Mouse (Mus musculus): ENCODE measurements around the gene Dcakd. TPM values are rescaled to one million over a fixed set of nuclear protein-coding genes. Genes with fewer than 3 reads are reported as not detected.

Gene Dcakd
- polyA plus RNA-seq, 1 experiment = 24.7 TPM

GRCm38 (mm10) chr11:103000111-103000510, 28.0 kb downstream of the Dcakd start:
- Histone ChIP-seq H3K4me1 (ENCODE audit: control insufficient read depth, insufficient read depth, insufficient read length) (no peaks in the 10 kb centered on the region), H3K36me3 (ENCODE audit: control insufficient read depth, insufficient read depth, low read length) (peaks cover 18% of the 10 kb centered on the region), H3K4me3 (ENCODE audit: extremely low read depth, insufficient read depth, insufficient read length) (no peak overlapping the region), H3K27me3 (ENCODE audit: control insufficient read depth, insufficient read depth, low read length) (no peaks in the 10 kb centered on the region), H3K27ac (ENCODE audit: insufficient read depth, low read length) (no peak overlapping the region)
- no peak for TF ChIP-seq POLR2A (IDR thresholded peaks at IDR 0.05; ENCODE audit: low read depth, low read length)
- no peak for TF ChIP-seq CTCF (IDR thresholded peaks at IDR 0.05; ENCODE audit: extremely low read depth, insufficient read depth, insufficient read length, insufficient replicate concordance)
- WGBS = 95% methylated on average over 16 of the region's 16 CpGs
- DNase-seq (ENCODE audit: low read depth in 1 of 2, low spot score in 2 of 2) = no peak

- no peaks in the 10 kb centered on the region for H3K27me3 ChIP-seq (ENCODE audit: control insufficient read depth, insufficient read depth, low read length)
- no peak overlapping the region for H3K27ac ChIP-seq (ENCODE audit: insufficient read depth, low read length)
- no peak for TF ChIP-seq CTCF (IDR thresholded peaks at IDR 0.05; ENCODE audit: extremely low read depth, insufficient read depth, insufficient read length, insufficient replicate concordance)
- TF ChIP-seq POLR2A (IDR thresholded peaks at IDR 0.05; ENCODE audit: low read depth, low read length) = no peak
- no peaks in the 10 kb centered on the region for H3K4me1 ChIP-seq (ENCODE audit: control insufficient read depth, insufficient read depth, insufficient read length)
- WGBS = 92% methylated on average over 14 of the region's 14 CpGs
- no peak overlapping the region for H3K4me3 ChIP-seq (ENCODE audit: extremely low read depth, insufficient read depth, insufficient read length)
- no peak for DNase-seq (ENCODE audit: low read depth in 1 of 2, low spot score in 2 of 2)
- H3K36me3 ChIP-seq (ENCODE audit: control insufficient read depth, insufficient read depth, low read length) = peaks cover 21% of the 10 kb centered on the region
These were observed 28.7 kb downstream of the Dcakd start for GRCm38 (mm10) chr11:102999317-102999970.

- no peak for DNase-seq (ENCODE audit: low read depth in 1 of 2, low spot score in 2 of 2)
- TF ChIP-seq CTCF (IDR thresholded peaks at IDR 0.05; ENCODE audit: extremely low read depth, insufficient read depth, insufficient read length, insufficient replicate concordance) (no peak), POLR2A (IDR thresholded peaks at IDR 0.05; ENCODE audit: low read depth, low read length) (no peak)
- Histone ChIP-seq H3K27ac (ENCODE audit: insufficient read depth, low read length) (no peak overlapping the region), H3K4me1 (ENCODE audit: control insufficient read depth, insufficient read depth, insufficient read length) (no peaks in the 10 kb centered on the region), H3K36me3 (ENCODE audit: control insufficient read depth, insufficient read depth, low read length) (peaks cover 25% of the 10 kb centered on the region), H3K4me3 (ENCODE audit: extremely low read depth, insufficient read depth, insufficient read length) (no peak overlapping the region), H3K27me3 (ENCODE audit: control insufficient read depth, insufficient read depth, low read length) (no peaks in the 10 kb centered on the region)
- 59% methylated on average over 14 of the region's 14 CpGs for WGBS
These were observed 29.4 kb downstream of the Dcakd start for GRCm38 (mm10) chr11:102998577-102999316.

- 75% methylated on average over 7 of the region's 7 CpGs for WGBS
These were observed 29.9 kb downstream of the Dcakd start for GRCm38 (mm10) chr11:102998254-102998576.

GRCm38 (mm10) chr11:102996991-102997770, 31.0 kb downstream of the Dcakd start:
- Histone ChIP-seq H3K27ac (ENCODE audit: insufficient read depth, low read length) (no peak overlapping the region), H3K27me3 (ENCODE audit: control insufficient read depth, insufficient read depth, low read length) (no peaks in the 10 kb centered on the region), H3K36me3 (ENCODE audit: control insufficient read depth, insufficient read depth, low read length) (peaks cover 25% of the 10 kb centered on the region), H3K4me1 (ENCODE audit: control insufficient read depth, insufficient read depth, insufficient read length) (no peaks in the 10 kb centered on the region), H3K4me3 (ENCODE audit: extremely low read depth, insufficient read depth, insufficient read length) (no peak overlapping the region)
- WGBS = 94% methylated on average over 12 of the region's 12 CpGs
- DNase-seq (ENCODE audit: low read depth in 1 of 2, low spot score in 2 of 2) = no peak
- TF ChIP-seq POLR2A (IDR thresholded peaks at IDR 0.05; ENCODE audit: low read depth, low read length) = no peak
- TF ChIP-seq CTCF (IDR thresholded peaks at IDR 0.05; ENCODE audit: extremely low read depth, insufficient read depth, insufficient read length, insufficient replicate concordance) = no peak

More at GRCm38 (mm10) chr11:102998254-102998576, 29.9 kb downstream of the Dcakd start:
- H3K4me3 ChIP-seq (ENCODE audit: extremely low read depth, insufficient read depth, insufficient read length) = no peak overlapping the region
- H3K27me3 ChIP-seq (ENCODE audit: control insufficient read depth, insufficient read depth, low read length) = no peaks in the 10 kb centered on the region
- no peak for DNase-seq (ENCODE audit: low read depth in 1 of 2, low spot score in 2 of 2)
- no peak overlapping the region for H3K27ac ChIP-seq (ENCODE audit: insufficient read depth, low read length)
- no peaks in the 10 kb centered on the region for H3K4me1 ChIP-seq (ENCODE audit: control insufficient read depth, insufficient read depth, insufficient read length)
- no peak for TF ChIP-seq POLR2A (IDR thresholded peaks at IDR 0.05; ENCODE audit: low read depth, low read length)
- no peak for TF ChIP-seq CTCF (IDR thresholded peaks at IDR 0.05; ENCODE audit: extremely low read depth, insufficient read depth, insufficient read length, insufficient replicate concordance)
- peaks cover 25% of the 10 kb centered on the region for H3K36me3 ChIP-seq (ENCODE audit: control insufficient read depth, insufficient read depth, low read length)

- no peak for DNase-seq (ENCODE audit: low read depth in 1 of 2, low spot score in 2 of 2)
- Histone ChIP-seq H3K27ac (ENCODE audit: insufficient read depth, low read length) (no peak overlapping the region), H3K36me3 (ENCODE audit: control insufficient read depth, insufficient read depth, low read length) (peaks cover 25% of the 10 kb centered on the region), H3K27me3 (ENCODE audit: control insufficient read depth, insufficient read depth, low read length) (peaks cover 3% of the 10 kb centered on the region; the same call in 1 of the 2 replicates), H3K4me1 (ENCODE audit: control insufficient read depth, insufficient read depth, insufficient read length) (no peaks in the 10 kb centered on the region), H3K4me3 (ENCODE audit: extremely low read depth, insufficient read depth, insufficient read length) (no peak overlapping the region)
- 90% methylated on average over 7 of the region's 7 CpGs for WGBS
- TF ChIP-seq POLR2A (IDR thresholded peaks at IDR 0.05; ENCODE audit: low read depth, low read length) = no peak
- no peak for TF ChIP-seq CTCF (IDR thresholded peaks at IDR 0.05; ENCODE audit: extremely low read depth, insufficient read depth, insufficient read length, insufficient replicate concordance)
These were observed 31.7 kb downstream of the Dcakd start for GRCm38 (mm10) chr11:102996385-102996784.
